Mouse (Mus musculus) cerebellum, adult 9-10 months (tissue): ENCODE measurements around the gene Ppp2r3a.

Source experiments
- DNase-seq: peaks from one replicate; pipeline ENCODE4 v3.0.0; 2022

Ppp2r3a gene

DNA sequence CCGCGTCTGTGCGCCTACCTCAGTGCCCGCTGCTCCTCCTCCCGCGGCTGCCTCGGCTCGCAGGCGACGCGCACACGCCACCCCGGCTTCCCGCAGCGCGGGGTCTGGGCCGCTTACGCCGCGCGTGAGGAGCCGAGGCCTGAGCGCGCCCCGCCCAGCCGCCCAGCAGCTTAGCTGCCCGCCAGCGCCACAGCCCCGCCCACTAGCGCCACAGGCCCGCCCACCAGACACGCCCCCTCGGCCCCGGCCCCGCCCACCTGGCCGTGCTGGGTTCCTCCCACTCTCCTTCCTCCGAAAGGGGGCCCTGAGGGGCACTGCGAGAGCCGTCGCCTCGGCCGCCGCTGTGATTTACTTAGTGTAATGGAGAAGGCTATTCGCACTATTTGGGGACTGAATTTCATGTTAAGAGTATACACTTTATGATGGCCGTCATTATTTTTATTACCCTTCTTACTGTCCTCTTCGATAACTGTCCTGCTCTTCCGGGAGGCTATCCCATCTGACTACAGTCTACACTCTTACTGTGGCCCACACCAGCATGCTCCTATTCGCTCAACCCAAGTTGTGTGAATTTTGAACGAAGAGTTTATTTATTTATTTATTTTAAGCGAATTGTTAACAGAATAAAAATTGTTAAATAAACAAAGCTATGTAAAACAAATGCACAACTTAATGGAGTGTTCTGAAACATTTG, at the start of gene Ppp2r3a:
Ppp2r3a (minus strand) TSS at position 152 of the 694 bp plus-strand sequence.
- peak; percentile 94 for DNase-seq

DNA sequence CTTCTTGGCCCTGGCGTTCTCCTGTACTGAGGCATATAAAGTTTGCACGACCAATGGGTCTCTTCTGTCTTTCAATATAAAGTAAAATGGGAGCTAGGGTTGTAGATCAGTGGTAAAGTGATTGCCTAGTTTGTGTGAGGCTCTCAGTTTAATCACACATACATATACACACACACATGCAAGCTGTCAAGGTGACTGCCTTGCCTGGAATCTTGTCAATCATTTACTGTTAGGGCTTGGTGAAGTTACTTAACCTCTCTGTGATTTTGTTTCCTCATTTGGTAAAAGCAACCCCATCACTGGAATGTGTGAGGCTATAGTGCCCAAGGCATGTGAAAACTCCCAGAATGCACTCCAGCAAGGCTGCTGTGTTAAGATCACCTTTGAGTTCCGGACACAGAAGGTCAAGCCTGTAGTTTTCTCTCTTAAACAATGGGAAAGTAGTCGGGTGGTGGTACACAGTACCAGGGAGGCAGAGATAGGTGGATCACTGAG, 48.9 kb upstream of the Ppp2r3a start:
- DNase-seq = no peak

DNA sequence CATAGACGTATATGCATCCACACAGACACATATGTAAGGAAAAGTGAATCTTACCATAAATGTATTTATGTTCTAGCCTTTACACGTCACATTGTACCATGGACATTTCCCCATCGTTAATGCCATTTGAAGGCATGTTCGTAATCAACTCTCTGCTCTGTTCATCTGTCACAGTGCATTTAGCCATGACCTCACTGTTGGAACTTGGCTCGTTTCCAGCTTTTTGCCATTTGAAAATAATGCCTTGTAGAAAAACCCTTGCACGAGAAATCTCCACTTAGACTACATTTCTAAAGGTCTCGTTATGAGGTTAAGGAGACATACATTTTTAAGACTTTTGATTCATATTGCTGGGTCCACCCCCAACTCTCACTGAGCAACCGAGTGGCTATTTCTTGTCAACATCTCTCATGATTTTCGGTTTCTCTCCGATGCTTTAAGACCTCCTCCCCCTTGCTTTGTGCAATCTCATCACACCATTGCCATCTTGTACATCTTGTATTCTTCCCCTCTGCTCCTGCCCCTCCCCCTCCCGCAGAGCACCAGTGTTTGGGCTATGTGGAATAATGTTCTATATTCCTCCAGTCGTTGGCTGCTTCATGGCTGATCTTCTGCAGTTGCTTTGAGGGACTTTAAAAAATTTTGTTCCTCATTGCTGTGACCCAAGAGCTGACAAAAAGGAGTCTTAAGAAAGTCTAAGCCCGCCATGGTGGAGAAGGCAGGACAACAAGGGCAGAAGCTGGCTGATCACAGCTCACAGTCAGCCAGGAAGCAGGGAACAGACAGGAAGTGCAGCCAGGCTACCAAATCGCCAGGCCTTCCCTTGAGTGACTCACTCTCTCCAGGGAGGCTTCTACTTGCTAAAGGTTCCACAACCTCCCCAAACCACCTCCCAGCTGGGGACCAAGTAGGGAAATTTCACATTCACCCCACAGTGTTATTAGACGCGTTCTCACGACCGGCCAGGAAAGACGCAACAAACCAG, 40.4 kb upstream of the Ppp2r3a start:
- peak; percentile 41 for DNase-seq

DNA sequence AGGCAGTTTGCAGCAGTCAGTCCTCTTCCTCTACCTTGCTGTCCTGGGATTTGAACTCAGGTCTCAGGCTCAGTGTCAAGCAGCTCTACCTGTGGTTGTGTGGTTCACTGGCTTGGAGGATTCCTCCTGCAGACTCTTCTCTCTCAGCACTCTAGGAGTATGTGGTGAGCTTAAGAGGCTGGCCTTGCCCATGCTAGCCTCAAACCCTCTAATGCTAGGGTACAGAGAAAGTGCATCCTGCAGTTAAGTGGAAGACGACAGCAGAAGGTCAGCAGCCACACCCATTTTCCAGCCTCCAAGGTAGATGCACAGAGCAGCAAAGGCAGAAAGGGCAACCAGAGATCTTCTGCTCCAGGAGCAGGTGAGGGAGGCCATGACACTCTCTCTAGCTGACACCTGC, 39.3 kb upstream of the Ppp2r3a start:
- DNase-seq = no peak

DNA sequence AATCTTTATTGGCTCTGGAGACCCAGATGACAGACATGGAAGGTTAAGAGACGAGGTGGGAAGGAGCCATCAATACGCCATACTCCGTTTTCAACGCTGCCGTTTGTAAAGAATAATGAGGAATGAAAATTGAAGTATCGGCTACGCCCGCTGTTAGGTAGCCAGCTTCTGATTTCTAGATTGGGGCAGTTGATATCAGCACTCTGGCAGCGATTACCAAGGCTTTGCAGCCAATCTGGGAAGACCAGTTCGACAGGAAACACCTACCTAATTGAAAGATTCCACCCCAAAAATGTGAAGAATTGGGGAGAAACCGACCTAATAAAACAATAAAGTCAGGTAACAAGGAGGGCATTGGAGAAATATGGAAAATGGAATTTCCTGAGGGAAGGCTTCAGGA, 38.2 kb upstream of the Ppp2r3a start:
- DNase-seq = no peak

DNA sequence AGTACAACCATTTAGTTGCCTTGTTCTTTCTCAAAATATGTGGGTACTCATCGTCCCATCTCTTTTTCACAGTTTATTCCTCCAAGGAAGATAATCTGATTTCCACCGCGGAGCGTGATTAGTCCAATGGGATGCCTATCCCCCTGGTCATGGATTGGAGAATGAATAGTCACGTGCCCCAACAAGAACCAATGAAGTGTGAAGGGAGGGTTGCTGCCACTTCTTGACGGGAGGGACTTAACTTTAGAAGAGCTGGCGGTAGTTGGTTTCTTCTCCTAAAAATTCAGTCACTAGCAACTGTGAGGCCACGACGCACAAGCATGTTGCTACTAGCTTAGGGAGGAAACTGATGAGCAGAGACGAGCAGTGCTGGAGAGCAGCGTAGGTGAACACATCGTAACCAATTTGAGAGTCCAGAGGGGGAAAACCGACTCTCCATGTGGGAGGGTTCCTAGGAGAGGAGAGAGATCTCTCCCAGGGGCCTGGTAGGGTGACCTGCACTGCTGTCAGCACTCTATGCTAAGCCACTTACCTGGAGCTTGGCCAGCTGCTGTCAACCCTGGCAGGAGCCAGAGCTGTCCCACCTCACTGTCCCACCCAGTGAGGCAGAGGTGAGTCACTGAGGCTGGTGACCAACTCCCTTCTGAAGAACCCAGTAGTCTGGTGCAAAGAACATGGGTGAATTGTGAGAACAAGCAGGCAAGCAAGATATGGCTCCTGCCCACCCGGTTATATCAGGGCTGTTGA, 37.5 kb upstream of the Ppp2r3a start:
- no peak for DNase-seq

DNA sequence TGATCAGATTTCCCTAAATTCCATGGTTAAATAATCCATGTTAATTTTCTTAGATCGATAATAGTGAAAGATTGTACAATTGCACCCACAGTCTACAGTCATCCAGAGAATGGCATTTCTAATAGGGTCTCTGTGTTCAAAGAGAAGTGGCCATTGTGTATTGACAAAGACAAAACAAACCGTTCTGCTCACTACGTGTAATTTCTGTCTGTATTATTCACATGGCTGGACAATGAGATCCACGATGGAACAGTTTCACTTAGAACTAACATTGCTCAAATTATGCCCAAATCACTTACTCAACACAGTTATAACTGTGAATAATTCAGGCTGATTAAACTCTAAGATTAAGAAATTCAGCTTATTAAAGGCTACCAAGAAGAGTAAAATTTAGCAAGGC, 35.2 kb upstream of the Ppp2r3a start:
- DNase-seq = no peak

DNA sequence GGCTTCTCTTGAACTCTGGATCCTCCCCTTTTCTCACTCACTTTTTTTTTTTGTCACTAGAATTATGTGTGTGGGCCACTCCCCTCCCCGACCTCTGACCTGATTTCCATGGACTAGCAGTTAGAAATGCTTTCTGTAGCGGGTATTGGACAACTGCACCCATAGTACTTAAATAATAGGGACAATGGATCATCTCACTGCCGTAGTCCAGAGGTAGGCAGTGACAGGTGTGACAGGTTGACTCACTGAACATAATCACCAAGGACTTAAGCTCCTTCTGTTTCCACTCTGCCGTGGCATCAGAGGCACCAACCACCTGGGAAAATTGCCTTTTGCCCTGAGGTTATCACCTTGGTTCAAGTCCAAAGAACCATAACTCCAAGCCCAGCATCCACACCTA, 32.5 kb upstream of the Ppp2r3a start:
- no peak for DNase-seq

DNA sequence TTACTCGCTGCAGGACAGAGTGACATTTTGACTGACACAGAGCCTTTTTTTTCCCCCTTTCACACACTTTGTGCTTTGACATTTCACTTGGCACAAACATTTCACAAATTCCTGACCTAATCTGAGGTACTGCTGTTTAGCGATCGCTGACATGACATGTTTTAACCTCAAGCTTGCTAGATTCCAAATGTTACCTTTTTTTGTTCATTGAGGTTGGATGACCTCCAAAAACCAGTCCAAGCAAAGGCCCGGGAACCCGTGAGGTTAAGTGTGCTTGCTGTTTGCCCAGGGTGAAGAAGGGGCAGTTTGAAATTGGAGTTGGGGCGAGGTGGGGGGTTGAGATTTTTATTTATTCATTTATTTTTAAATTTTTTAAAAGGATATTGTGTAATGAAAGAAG, 31.1 kb upstream of the Ppp2r3a start:
- no peak for DNase-seq

DNA sequence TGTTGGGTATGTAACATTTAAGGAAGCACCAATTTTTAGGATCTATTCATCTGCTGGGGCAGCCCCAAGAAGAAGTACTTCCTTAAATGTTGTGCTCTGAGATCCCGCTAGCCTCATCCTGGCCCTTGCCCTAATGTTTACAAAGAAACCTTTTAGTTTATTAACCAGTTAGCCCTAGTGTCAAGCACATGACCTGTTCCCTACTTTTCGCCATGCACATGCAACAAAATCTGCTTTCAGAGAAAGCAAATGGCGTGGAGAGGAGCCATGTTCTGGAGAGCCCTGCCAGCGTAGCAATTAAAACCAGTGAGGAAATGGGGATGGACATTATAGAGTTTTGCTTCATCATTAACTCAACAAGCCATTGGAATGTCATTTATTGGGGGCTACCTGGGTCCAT, 30.3 kb upstream of the Ppp2r3a start:
- no peak for DNase-seq

DNA sequence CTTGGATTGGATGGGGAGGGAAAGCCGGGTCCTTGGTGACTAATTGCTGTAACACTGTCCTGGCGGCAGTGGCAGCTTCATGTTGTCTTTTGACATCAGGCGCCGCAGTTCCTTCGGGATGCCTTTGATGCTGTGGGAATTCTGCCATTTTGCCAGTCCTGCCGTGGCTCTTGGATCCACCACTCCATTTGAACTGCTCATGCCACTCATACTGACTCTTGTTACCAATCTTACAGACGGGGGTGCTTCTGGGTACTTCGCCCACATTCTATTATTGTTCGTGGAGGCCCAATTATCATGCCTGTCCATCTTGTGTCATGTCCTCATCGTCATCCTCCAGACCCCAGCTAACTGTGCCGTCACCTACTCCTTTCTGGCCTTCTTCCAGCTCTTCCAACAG, 29.7 kb upstream of the Ppp2r3a start:
- DNase-seq = no peak

DNA sequence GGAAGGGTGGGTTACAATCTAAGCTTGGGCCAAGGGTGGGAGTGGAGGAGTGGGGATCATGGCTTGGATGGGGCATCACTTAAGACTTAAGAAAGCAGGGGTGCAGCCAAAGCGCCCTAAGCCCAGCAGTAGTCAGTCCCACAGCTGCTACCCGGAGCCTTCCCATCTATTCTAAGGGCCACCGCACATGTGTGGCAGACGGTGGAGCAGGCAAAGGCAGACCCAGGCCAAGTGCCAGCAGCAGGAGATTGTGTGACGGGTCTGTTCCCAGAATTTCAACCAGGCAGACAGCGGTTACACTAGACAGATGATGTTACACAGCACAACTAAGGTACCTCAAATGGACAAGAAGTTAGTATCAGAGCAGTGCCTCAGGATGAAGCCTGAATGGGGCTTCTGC, 29.3 kb upstream of the Ppp2r3a start:
- DNase-seq = no peak

DNA sequence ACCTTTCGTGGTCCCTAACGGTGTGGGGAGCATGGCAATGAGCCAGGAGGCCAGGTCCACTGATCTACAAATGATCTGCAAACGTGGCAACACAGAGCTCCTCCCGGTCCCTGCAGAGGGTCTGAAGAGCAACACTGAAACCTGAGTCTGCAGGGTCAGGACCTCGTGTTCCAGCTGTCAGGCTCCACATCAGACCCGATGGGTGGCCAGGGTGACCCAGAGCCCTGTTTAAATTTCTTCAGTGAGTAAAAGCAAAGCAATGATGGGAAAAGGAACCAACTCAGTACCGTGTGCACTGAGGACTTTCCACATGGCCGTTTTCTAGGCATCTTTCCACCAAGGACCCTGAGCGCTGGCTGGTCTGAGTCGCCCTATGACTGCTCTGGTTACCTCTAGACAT, 28.6 kb upstream of the Ppp2r3a start:
- DNase-seq = no peak

DNA sequence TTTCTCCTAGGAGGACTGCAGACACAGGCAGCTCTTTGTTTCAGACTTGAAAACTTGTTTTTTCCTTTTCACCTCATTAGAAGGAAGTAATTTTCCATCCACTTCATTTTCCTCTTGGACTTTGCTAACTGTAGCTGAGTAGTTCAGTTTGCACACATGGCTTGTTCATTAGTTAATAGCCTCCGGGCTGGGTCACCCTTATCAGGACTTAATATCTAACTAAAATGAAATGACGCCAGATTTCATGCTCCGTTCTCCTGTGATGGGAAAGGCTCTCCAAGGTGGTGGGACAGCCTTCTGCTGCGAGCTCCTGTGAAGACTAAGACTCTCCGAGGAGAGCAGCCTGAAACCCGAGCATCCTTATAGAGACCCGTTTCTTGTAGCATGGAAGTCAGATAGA, 21.1 kb upstream of the Ppp2r3a start:
- DNase-seq = no peak

DNA sequence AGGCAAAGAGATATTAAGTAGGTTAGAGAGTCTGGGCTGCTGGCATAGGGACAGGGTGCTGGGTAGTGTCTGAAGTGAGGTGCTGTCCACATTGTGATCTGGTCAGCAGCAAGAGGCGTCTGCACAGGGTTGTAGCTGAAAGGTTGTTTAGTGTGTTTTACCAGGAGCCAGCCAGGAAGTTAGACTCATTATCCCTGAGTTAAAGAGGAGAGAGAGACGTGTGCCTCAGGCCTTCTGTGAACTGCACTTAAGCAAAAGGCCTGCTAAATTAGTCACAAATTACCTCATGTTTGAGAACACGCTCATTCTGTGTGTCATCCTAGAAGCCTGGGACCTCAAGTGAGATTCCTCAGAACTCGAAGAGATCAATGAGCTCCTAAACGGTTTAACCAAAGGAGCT, 18.4 kb upstream of the Ppp2r3a start:
- no peak for DNase-seq

DNA sequence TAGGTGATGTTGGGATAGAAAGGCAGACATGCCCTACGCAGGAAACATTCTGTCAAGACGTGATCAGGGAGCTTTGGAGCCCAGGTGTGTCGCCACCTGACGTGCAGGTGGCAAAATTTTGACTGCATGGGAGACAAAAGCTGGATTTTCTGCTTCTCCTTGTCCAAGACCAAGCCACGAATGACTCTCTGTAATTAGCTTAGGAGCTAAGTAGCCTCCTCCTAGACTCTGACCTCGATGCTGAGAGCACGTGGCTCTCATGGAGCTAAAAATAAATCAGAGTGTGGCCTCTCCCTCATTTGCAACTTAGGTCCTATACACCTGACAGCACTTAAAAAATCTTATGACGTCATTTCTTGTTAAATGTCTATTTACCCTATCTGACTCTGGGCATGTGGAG, 14.4 kb upstream of the Ppp2r3a start:
- no peak for DNase-seq

DNA sequence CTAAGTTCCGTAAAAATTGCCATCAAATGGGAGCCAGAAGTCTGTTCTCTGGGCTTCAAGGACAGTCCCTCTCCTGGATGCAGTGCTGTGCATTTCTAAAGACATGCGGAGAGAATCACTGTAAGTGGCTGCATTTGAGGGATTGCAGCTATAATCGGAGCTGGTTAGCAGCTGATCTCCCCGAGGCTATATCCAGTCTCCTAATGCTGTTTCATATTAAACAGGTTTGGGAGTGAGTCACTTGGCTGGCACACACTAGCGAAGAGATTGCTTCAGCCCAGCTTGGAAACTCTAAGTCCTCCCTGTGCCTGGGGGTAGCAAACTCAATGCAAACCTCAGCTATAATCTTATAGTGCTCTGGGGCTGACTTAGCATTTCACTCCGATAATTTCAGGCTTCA, 14.0 kb upstream of the Ppp2r3a start:
- DNase-seq = no peak

DNA sequence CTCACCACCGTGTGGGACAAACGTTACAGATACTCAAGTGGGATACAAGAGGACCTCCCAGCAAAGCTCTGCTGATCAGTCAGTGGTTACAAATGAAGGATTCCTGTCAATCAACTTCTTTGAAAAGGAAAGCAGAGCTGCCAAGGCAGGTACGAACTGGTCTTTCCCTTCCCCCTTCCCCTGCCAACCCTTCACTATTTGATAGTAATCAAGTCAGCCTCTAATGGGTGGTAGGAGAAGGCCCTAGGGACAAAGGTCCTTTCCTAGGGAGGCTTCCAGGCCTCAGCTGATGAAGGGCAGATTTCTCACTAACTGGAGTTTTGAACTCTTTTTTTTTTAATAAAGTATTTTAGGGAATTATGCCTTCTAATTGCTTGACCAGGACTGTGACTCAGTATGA, 11.2 kb upstream of the Ppp2r3a start:
- no peak for DNase-seq

DNA sequence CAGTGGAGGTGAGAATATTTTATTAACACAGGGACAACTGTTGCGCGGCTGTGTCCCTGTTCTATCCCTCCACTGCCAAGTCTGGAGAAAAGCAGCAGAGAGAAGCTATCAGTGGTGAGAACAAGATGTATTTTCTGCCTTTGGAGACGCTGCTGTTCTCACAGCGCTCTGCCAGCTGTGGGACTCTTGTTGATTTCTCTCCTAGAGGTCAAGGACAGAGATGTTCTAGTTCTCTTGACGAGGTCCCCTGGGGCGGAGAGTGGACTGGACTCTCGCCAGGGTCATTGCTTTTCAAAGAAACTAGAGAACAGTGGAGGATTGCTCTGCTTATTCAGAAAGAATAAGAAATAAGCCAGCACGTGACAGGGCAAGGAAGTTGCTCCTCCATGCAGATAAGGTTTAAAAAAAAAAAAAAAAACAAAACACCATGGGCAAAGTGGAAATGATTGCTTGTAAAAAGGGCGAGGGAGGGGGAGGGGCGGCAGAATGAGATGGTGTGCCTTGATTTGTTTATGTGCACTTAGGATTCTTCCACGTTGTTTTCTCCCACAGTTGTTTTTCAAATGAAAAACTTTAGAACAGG, 10.5 kb upstream of the Ppp2r3a start:
- DNase-seq = no peak

DNA sequence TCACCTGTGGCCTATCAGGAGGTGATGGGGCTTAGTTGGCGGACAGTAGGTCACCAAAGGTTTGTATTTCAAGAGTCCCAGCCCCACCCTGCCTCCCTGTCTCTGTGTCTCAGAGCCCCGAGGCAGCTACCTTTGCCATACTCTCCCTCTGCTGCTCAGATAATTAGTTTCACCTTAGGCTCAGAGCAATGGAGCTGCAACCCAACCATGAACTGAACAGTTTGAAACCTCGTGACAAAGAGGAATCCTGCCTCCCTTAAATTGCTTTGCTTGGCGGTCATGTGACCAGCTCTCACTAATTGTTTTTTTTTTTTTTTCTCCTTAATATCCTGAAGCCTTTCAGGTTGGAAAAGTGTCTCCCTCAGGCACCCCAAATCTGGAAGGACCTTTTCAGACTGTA, 9.8 kb upstream of the Ppp2r3a start:
- no peak for DNase-seq

DNA sequence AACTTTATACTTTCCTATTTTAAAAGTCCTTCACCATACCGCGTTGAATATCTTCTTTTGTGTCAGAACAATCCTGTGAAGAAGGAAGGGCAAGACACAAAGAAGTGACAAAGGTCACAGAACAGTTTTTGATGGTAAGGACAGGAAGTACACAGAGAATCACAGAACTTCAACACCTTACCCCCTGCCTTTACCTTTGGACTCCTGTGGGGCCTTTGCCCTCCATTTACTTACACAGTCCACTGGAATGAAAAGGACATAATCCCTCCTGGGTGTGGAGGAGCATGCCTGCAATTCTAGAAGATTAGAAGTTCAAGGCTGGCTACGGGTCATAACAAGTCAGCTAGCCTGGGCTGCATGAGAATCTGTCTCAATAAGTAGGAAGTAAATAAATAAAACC, 1.5 kb upstream of the Ppp2r3a start:
- DNase-seq = no peak

DNA sequence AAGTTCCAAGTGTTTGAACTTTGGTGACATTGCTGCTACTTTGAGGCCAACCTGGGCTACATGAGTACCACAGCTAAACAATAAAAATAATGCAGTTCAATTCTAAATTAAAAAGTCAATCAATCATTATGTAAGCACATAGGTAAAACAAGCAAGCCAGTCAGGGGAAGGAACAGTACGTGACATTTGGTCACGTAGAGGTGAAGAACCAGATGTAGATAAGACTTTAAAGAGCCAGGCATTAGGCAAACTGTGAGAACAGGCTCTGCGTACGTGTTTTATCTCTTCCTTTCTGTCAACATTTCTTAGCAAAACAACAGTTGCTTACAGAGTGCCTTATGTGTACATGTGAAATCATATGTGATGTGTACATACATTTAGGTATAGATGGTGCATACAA, 946 bp upstream of the Ppp2r3a start:
- no peak for DNase-seq
